Mouse (Mus musculus): ENCODE data around the gene Babam2.
A peak's percentile ranks its signal among the peaks of the same experiment; 100 is the strongest.

Babam2 gene

GRCm38 (mm10) chr5:32008401-32008800 lies 310.9 kb downstream of the Babam2 start:
- DNase-seq: no peak

GRCm38 (mm10) chr5:32010056-32010455 lies 312.6 kb downstream of the Babam2 start:
- no peak for DNase-seq

- DNase-seq: no peak
Measured at GRCm38 (mm10) chr5:32013053-32013452, 315.6 kb downstream of the Babam2 start.

- no peak for DNase-seq
Measured at GRCm38 (mm10) chr5:32014786-32015185, 317.3 kb downstream of the Babam2 start.

GRCm38 (mm10) chr5:32015949-32016478 lies 318.5 kb downstream of the Babam2 start:
- no peak for DNase-seq

GRCm38 (mm10) chr5:32017686-32018085 lies 320.2 kb downstream of the Babam2 start:
- DNase-seq: no peak

GRCm38 (mm10) chr5:32018276-32018675 lies 320.8 kb downstream of the Babam2 start:
- no peak for DNase-seq

GRCm38 (mm10) chr5:32029834-32030433 lies 332.4 kb downstream of the Babam2 start:
- no peak for DNase-seq

- DNase-seq: no peak
Measured at GRCm38 (mm10) chr5:32033185-32033584, 335.7 kb downstream of the Babam2 start.

GRCm38 (mm10) chr5:32033621-32034020 lies 336.1 kb downstream of the Babam2 start:
- DNase-seq: no peak

GRCm38 (mm10) chr5:32034475-32035054 lies 337.1 kb downstream of the Babam2 start:
- DNase-seq: no peak

- DNase-seq: no peak
Measured at GRCm38 (mm10) chr5:32035721-32036320, 338.3 kb downstream of the Babam2 start.

- DNase-seq: no peak
Measured at GRCm38 (mm10) chr5:32036896-32037295, 339.4 kb downstream of the Babam2 start.

GRCm38 (mm10) chr5:32037546-32037945 lies 340.1 kb downstream of the Babam2 start:
- no peak for DNase-seq

- no peak for DNase-seq
Measured at GRCm38 (mm10) chr5:32038994-32039393, 341.5 kb downstream of the Babam2 start.

- DNase-seq: no peak
Measured at GRCm38 (mm10) chr5:32039511-32039910, 342.0 kb downstream of the Babam2 start.

- no peak for DNase-seq
Measured at GRCm38 (mm10) chr5:32043153-32043552, 345.7 kb downstream of the Babam2 start.

- no peak for DNase-seq
Measured at GRCm38 (mm10) chr5:32043996-32044395, 346.5 kb downstream of the Babam2 start.

- no peak for DNase-seq
Measured at GRCm38 (mm10) chr5:32051899-32052298, 354.4 kb downstream of the Babam2 start.

- no peak for DNase-seq
Measured at GRCm38 (mm10) chr5:32052467-32052866, 355.0 kb downstream of the Babam2 start.

- peak; percentile 36 for DNase-seq
Measured at GRCm38 (mm10) chr5:32053476-32053875, 356.0 kb downstream of the Babam2 start.

GRCm38 (mm10) chr5:32055676-32056075 lies 358.2 kb downstream of the Babam2 start:
- no peak for DNase-seq

GRCm38 (mm10) chr5:32056126-32056525 lies 358.6 kb downstream of the Babam2 start:
- DNase-seq: no peak

Measured in thymus, postnatal 4 days (tissue).